Mouse (Mus musculus): Measurements from ENCODE around the gene Eppin. TPM values are rescaled to one million over a fixed set of nuclear protein-coding genes. Genes with fewer than 3 reads are reported as not detected.
"Not testable (repeated sequence)": the region's sequence is repeated elsewhere in the genome, so short reads cannot be mapped to it uniquely, and the experiment has no call there.

Eppin gene
- total and polyA plus RNA-seq, 3 experiments = not detected

DNA sequence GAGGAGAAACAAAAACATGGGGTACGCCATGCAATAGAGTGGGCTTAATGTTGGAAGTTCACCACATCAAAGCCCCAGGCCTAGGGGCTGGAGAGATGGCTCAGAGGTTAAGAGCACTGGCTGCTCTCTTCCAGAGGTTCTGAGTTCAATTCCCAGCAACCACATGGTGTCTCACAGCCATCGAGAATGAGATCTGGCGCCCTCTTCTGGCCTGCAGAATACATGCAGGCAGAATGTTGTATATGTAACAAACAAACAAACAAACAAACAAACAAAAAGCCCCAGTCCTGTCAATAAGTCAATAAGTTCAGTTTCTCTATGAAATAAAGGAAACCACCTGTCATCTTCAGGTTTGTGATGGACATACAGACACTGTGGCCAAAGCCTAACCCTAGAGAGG lies 6.8 kb upstream of the Eppin start:
- no peaks in the 10 kb centered on the region for H3K79me2 ChIP-seq (replicated peaks; ENCODE audit: control insufficient read depth, extremely low read depth, insufficient read depth, poor library complexity, severe bottlenecking)
- dilution Hi-C loops (cut with MboI; ENCODE audit: extremely low pct_ligation_motif_present, extremely low pct_unique_long_range_greater_than_20kb, low sequenced_read_pairs) (no loop called here), in situ Hi-C loops (cut with MboI; ENCODE audit: low pct_ligation_motif_present, low pct_unique_long_range_greater_than_20kb, low sequenced_read_pairs) (loop anchor here (10.0 kb wide), 1 partner anchor 55 kb away; the partner anchor contains the start of genes Wfdc10 and Wfdc9)
- H3K9me3 ChIP-seq (replicated peaks; ENCODE audit: low read length) = peaks cover 11% of the 10 kb centered on the region
- no peak overlapping the region for H3K4me3 ChIP-seq (replicated peaks in 1 of 3; ENCODE audit: low read depth in 2 of 3, low read length in 2 of 3, poor library complexity in 1 of 3)
- no peak overlapping the region for H3K9ac ChIP-seq (ENCODE audit: insufficient read depth, low read depth)
- H3K4me2 ChIP-seq (ENCODE audit: insufficient read depth, low read depth, poor library complexity, severe bottlenecking) = no peak overlapping the region
- no peak for TF ChIP-seq JUND (conservative IDR thresholded peaks at IDR 0.05; ENCODE audit: low read depth, low read length)
- no peak for TF ChIP-seq BHLHE40 (IDR thresholded peaks at IDR 0.05; ENCODE audit: low read depth, low read length)
- TF ChIP-seq RAD21 (IDR thresholded peaks at IDR 0.05; ENCODE audit: low read depth, low read length) = no peak
- TF ChIP-seq IRF4 (IDR thresholded peaks at IDR 0.05; ENCODE audit: low read depth, low read length) = no peak
- peak in 1 of 2 experiments; percentile 29; a peak in 3 of 4 replicates for TF ChIP-seq CTCF (conservative IDR thresholded peaks at IDR 0.05 in 1 of 2, IDR thresholded peaks at IDR 0.05 in 1 of 2; ENCODE audit: low read depth in 2 of 2, low read length in 2 of 2)
- H3K4me1 ChIP-seq (ENCODE audit: control insufficient read depth in 1 of 2, insufficient read depth in 2 of 2) = 0 out of 4 replicates have a peak, but pooled peaks cover 0 to 2% of the 10 kb centered on the region in 2 experiments
- peaks cover 67% of the 10 kb centered on the region for H3K27me3 ChIP-seq (replicated peaks)
- H3K27ac ChIP-seq (ENCODE audit: insufficient read depth, low read depth) = no peak overlapping the region
- no peaks in the 10 kb centered on the region for H3K36me3 ChIP-seq (replicated peaks in 1 of 2; ENCODE audit: control insufficient read depth in 1 of 2, insufficient read depth in 1 of 2, low read length in 1 of 2)
- no peak for DNase-seq (ENCODE audit: extremely low read depth)

- DNase-seq (ENCODE audit: extremely low read depth) = peak; percentile 27
- Histone ChIP-seq H3K36me3 (replicated peaks in 1 of 2; ENCODE audit: control insufficient read depth in 1 of 2, insufficient read depth in 1 of 2, low read length in 1 of 2) (no peaks in the 10 kb centered on the region), H3K9ac (ENCODE audit: insufficient read depth, low read depth) (no peak overlapping the region), H3K4me2 (ENCODE audit: insufficient read depth, low read depth, poor library complexity, severe bottlenecking) (no peak overlapping the region), H3K4me1 (ENCODE audit: control insufficient read depth in 1 of 2, insufficient read depth in 2 of 2) (peaks cover 0 to 8% of the 10 kb centered on the region in 2 experiments; a peak in 1 of 4 replicates), H3K27me3 (replicated peaks) (peaks cover 88% of the 10 kb centered on the region), H3K79me2 (replicated peaks; ENCODE audit: control insufficient read depth, extremely low read depth, insufficient read depth, poor library complexity, severe bottlenecking) (no peaks in the 10 kb centered on the region), H3K4me3 (replicated peaks in 1 of 3; ENCODE audit: low read depth in 2 of 3, low read length in 2 of 3, poor library complexity in 1 of 3) (no peak overlapping the region), H3K27ac (ENCODE audit: insufficient read depth, low read depth) (no peak overlapping the region), H3K9me3 (replicated peaks; ENCODE audit: low read length) (no peaks in the 10 kb centered on the region)
- in situ Hi-C loops (cut with MboI; ENCODE audit: low pct_ligation_motif_present, low pct_unique_long_range_greater_than_20kb, low sequenced_read_pairs) (no loop called here), dilution Hi-C loops (cut with MboI; ENCODE audit: extremely low pct_ligation_motif_present, extremely low pct_unique_long_range_greater_than_20kb, low sequenced_read_pairs) (no loop called here)
- TF ChIP-seq CTCF (conservative IDR thresholded peaks at IDR 0.05 in 1 of 2, IDR thresholded peaks at IDR 0.05 in 1 of 2; ENCODE audit: low read depth in 2 of 2, low read length in 2 of 2) (peak; percentile 44 to 87), RAD21 (IDR thresholded peaks at IDR 0.05; ENCODE audit: low read depth, low read length) (peak; percentile 82), SMC3 (IDR thresholded peaks at IDR 0.05; ENCODE audit: low read depth, low read length) (peak; percentile 57), ELF1 (IDR thresholded peaks at IDR 0.05; ENCODE audit: low read depth, low read length) (no peak)
Measured at GRCm38 (mm10) chr2:164592014-164592413, 1.4 kb downstream of the Eppin start.

DNA sequence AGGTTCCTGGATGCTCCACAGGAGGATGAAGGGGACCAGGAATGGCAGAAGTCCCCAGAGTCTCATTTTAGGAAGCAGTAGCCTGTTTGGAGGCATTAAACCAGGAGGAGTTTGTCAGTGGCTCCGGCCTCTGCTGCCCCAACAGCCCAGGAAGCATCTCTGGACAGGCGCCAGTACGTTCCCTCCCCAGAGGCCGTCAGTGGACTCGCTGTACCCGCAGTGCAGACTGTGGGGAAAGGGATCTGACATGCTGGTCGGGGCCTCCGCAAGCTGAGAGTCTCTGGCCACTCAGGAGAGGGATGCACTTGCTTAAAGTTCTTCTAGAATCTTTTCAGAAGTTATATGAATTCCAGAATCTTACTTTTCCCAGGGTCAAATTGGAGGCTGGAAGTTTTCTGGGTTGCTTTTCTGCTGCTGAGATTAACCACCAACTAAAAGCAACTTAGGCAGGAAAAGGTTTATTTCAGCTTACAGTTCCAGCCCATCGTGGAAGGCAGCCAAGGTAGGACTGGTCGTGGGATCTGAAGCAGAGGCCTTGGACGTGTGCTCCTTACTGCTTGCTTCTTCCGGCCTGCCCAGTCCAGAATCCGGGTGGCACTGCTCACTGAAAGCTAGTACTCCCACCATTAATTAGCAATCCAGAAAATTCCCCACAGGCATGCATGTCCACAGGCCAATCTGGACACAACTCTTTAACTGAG lies 8.2 kb downstream of the Eppin start, which contains the start of gene Wfdc6a:
Gene Wfdc6a (minus strand): TSS at position 423 of the 701 bp plus-strand sequence.
- H3K4me1 ChIP-seq (ENCODE audit: control insufficient read depth in 1 of 2, insufficient read depth in 2 of 2); H3K9me3 ChIP-seq (replicated peaks; ENCODE audit: low read length); H3K4me2 ChIP-seq (ENCODE audit: insufficient read depth, low read depth, poor library complexity, severe bottlenecking); H3K36me3 ChIP-seq (replicated peaks in 1 of 2; ENCODE audit: control insufficient read depth in 1 of 2, insufficient read depth in 1 of 2, low read length in 1 of 2); H3K9ac ChIP-seq (ENCODE audit: insufficient read depth, low read depth); H3K4me3 ChIP-seq (replicated peaks in 1 of 3; ENCODE audit: low read depth in 2 of 3, low read length in 2 of 3, poor library complexity in 1 of 3); DNase-seq (ENCODE audit: extremely low read depth); H3K79me2 ChIP-seq (replicated peaks; ENCODE audit: control insufficient read depth, extremely low read depth, insufficient read depth, poor library complexity, severe bottlenecking); H3K27ac ChIP-seq (ENCODE audit: insufficient read depth, low read depth); in situ Hi-C loops (cut with MboI; ENCODE audit: low pct_ligation_motif_present, low pct_unique_long_range_greater_than_20kb, low sequenced_read_pairs); dilution Hi-C loops (cut with MboI; ENCODE audit: extremely low pct_ligation_motif_present, extremely low pct_unique_long_range_greater_than_20kb, low sequenced_read_pairs): not testable (repeated sequence)
- peaks cover 81% of the 10 kb centered on the region for H3K27me3 ChIP-seq (replicated peaks)

- H3K79me2 ChIP-seq (replicated peaks; ENCODE audit: control insufficient read depth, extremely low read depth, insufficient read depth, poor library complexity, severe bottlenecking); H3K4me2 ChIP-seq (ENCODE audit: insufficient read depth, low read depth, poor library complexity, severe bottlenecking); H3K4me1 ChIP-seq (ENCODE audit: control insufficient read depth in 1 of 2, insufficient read depth in 2 of 2); in situ Hi-C loops (cut with MboI; ENCODE audit: low pct_ligation_motif_present, low pct_unique_long_range_greater_than_20kb, low sequenced_read_pairs); H3K9ac ChIP-seq (ENCODE audit: insufficient read depth, low read depth); DNase-seq (ENCODE audit: extremely low read depth); dilution Hi-C loops (cut with MboI; ENCODE audit: extremely low pct_ligation_motif_present, extremely low pct_unique_long_range_greater_than_20kb, low sequenced_read_pairs); H3K4me3 ChIP-seq (replicated peaks in 1 of 3; ENCODE audit: low read depth in 2 of 3, low read length in 2 of 3, poor library complexity in 1 of 3); H3K9me3 ChIP-seq (replicated peaks; ENCODE audit: low read length); H3K27ac ChIP-seq (ENCODE audit: insufficient read depth, low read depth); H3K36me3 ChIP-seq (replicated peaks in 1 of 2; ENCODE audit: control insufficient read depth in 1 of 2, insufficient read depth in 1 of 2, low read length in 1 of 2): not testable (repeated sequence)
- H3K27me3 ChIP-seq (replicated peaks) = peaks cover 80% of the 10 kb centered on the region
Measured at GRCm38 (mm10) chr2:164573359-164573758, 20.0 kb downstream of the Eppin start, which contains the start of gene Spint3. Spint3 (minus strand) TSS chr2:164573459.
